Mouse (Mus musculus): ENCODE data around the gene Fndc1.

- TF ChIP-seq MYC (IDR thresholded peaks at IDR 0.05; ENCODE audit: low read depth, low read length) (no peak), POLR2AphosphoS2 (IDR thresholded peaks at IDR 0.05; ENCODE audit: low read depth, low read length) (no peak), CHD2 (IDR thresholded peaks at IDR 0.05; ENCODE audit: low read length) (no peak), CTCF (conservative IDR thresholded peaks at IDR 0.05 in 1 of 2, IDR thresholded peaks at IDR 0.05 in 1 of 2; ENCODE audit: low read depth in 2 of 2, low read length in 2 of 2) (no peak), IRF4 (IDR thresholded peaks at IDR 0.05; ENCODE audit: low read depth, low read length) (no peak), RCOR1 (conservative IDR thresholded peaks at IDR 0.05; ENCODE audit: low read depth, low read length) (no peak)
These were observed 36.6 kb downstream of the Fndc1 start for GRCm38 (mm10) chr17:7790512-7790911.
